Mouse (Mus musculus) small intestine, adult 2 months (tissue): ENCODE data around the gene Akap6. TPM values are rescaled to one million over a fixed set of nuclear protein-coding genes. Genes with fewer than 3 reads are reported as not detected.

Experiments used
- H3K27ac ChIP-seq: fragments of 200-500 bp; 2 replicates; pipeline ENCODE4 v1.5.1; 2012; ENCODE audit warnings: low read depth, low read length, control low read depth, inconsistent platforms; ENCODE audit not compliant: insufficient read depth
- H3K27me3 ChIP-seq: fragments of 200-500 bp; 2 replicates; pipeline ENCODE4 v1.6.1; 2012; ENCODE audit warnings: mild to moderate bottlenecking, moderate library complexity, low read length, inconsistent platforms; ENCODE audit not compliant: control insufficient read depth, insufficient read depth
- H3K36me3 ChIP-seq: fragments of 200-500 bp; 2 replicates; pipeline ENCODE4 v1.6.1; 2012; ENCODE audit warnings: mild to moderate bottlenecking, low read length, control low read depth, inconsistent platforms; ENCODE audit not compliant: control insufficient read depth, insufficient read depth
- H3K4me1 ChIP-seq: fragments of 200-500 bp; 2 replicates; pipeline ENCODE4 v1.6.1; 2012; ENCODE audit warnings: low read length, inconsistent platforms, mixed read lengths; ENCODE audit not compliant: control insufficient read depth, insufficient read depth, insufficient read length
- H3K4me3 ChIP-seq: fragments of 200-500 bp; 2 replicates; pipeline ENCODE4 v1.5.1; 2012; ENCODE audit warnings: low read depth, mild to moderate bottlenecking, control low read depth, inconsistent platforms, low read length, moderate library complexity
- CTCF ChIP-seq: fragments of 200-500 bp; IDR thresholded peaks from 2 replicates; pipeline ENCODE4 v1.5.1; 2012; ENCODE audit warnings: low read depth, mild to moderate bottlenecking, control low read depth, inconsistent platforms, low read length, moderate library complexity, mixed read lengths; ENCODE audit not compliant: insufficient replicate concordance, insufficient read length; ENCODE audit errors: extremely low read depth
- POLR2A ChIP-seq: fragments of 200-500 bp; IDR thresholded peaks from 2 replicates; pipeline ENCODE4 v1.6.1; 2012; ENCODE audit warnings: low read depth, mild to moderate bottlenecking, control low read depth, inconsistent platforms, low read length, moderate library complexity
- WGBS: fragments of 180-500 bp; shearing (Covaris S2); methylation state at CpG from one replicate; pipeline ENCODE4 v1.1.7; 2018; 5-methylcytosine and 5-hydroxymethylcytosine counted together
- polyA plus RNA-seq: library from polyadenylated mRNA; depleted of rRNA; stranded (reverse); fragments of >200 nt; gene quantifications from 2 replicates; pipeline ENCODE4 v1.2.3, GENCODE M21; 2012

Akap6 gene
- polyA plus RNA-seq, 1 experiment = 0.23 TPM

- Histone ChIP-seq H3K27me3 (no peaks in the 10 kb centered on the region), H3K27ac (no peak overlapping the region), H3K4me1 (no peaks in the 10 kb centered on the region), H3K4me3 (no peak overlapping the region), H3K36me3 (no peaks in the 10 kb centered on the region)
- TF ChIP-seq POLR2A = no peak
- no peak for TF ChIP-seq CTCF
- 75% methylated on average over 6 of the region's 6 CpGs for WGBS
Observed at GRCm38 (mm10) chr12:52834781-52835279, 135.6 kb downstream of the Akap6 start.

- 28% methylated on average over 6 of the region's 6 CpGs for WGBS
- TF ChIP-seq POLR2A (no peak), CTCF (no peak)
- Histone ChIP-seq H3K36me3 (no peaks in the 10 kb centered on the region), H3K4me1 (no peaks in the 10 kb centered on the region), H3K4me3 (no peak overlapping the region), H3K27me3 (no peaks in the 10 kb centered on the region), H3K27ac (no peak overlapping the region)
Observed at GRCm38 (mm10) chr12:52835291-52835742, 136.1 kb downstream of the Akap6 start.

GRCm38 (mm10) chr12:52835914-52836546 is 136.8 kb downstream of the Akap6 start:
- Histone ChIP-seq H3K4me1 (no peaks in the 10 kb centered on the region), H3K27me3 (no peaks in the 10 kb centered on the region), H3K27ac (no peak overlapping the region), H3K36me3 (no peaks in the 10 kb centered on the region), H3K4me3 (no peak overlapping the region)
- WGBS = 58% methylated on average over 12 of the region's 12 CpGs
- no peak for TF ChIP-seq POLR2A
- no peak for TF ChIP-seq CTCF

- Histone ChIP-seq H3K36me3 (no peaks in the 10 kb centered on the region), H3K27ac (no peak overlapping the region), H3K4me1 (no peaks in the 10 kb centered on the region), H3K4me3 (no peak overlapping the region), H3K27me3 (no peaks in the 10 kb centered on the region)
- WGBS = 82% methylated on average over 1 of the region's 1 CpGs
- TF ChIP-seq POLR2A (no peak), CTCF (no peak)
Observed at GRCm38 (mm10) chr12:52845982-52846381, 146.8 kb downstream of the Akap6 start.

- H3K27me3 ChIP-seq = no peaks in the 10 kb centered on the region
- TF ChIP-seq CTCF (no peak), POLR2A (no peak)
- H3K27ac ChIP-seq = no peak overlapping the region
- H3K4me1 ChIP-seq = no peaks in the 10 kb centered on the region
- no peaks in the 10 kb centered on the region for H3K36me3 ChIP-seq
- WGBS = 79% methylated on average over 4 of the region's 4 CpGs
- H3K4me3 ChIP-seq = no peak overlapping the region
Observed at GRCm38 (mm10) chr12:52847020-52847419, 147.8 kb downstream of the Akap6 start.

- Histone ChIP-seq H3K27ac (no peak overlapping the region), H3K36me3 (no peaks in the 10 kb centered on the region), H3K4me3 (no peak overlapping the region), H3K4me1 (no peaks in the 10 kb centered on the region), H3K27me3 (no peaks in the 10 kb centered on the region)
- WGBS = 73% methylated on average over 14 of the region's 14 CpGs
- TF ChIP-seq POLR2A = no peak
Observed at GRCm38 (mm10) chr12:52847830-52848518, 148.8 kb downstream of the Akap6 start.

- no peaks in the 10 kb centered on the region for H3K36me3 ChIP-seq
- H3K27ac ChIP-seq = no peak overlapping the region
- no peaks in the 10 kb centered on the region for H3K27me3 ChIP-seq
- H3K4me1 ChIP-seq = no peaks in the 10 kb centered on the region
- WGBS = 57% methylated on average over 7 of the region's 7 CpGs
- no peak overlapping the region for H3K4me3 ChIP-seq
- TF ChIP-seq CTCF (no peak), POLR2A (no peak)
Observed at GRCm38 (mm10) chr12:52848519-52848855, 149.3 kb downstream of the Akap6 start.
